Mouse (Mus musculus) heart, postnatal 0 days (tissue): ENCODE measurements at regions not wholly inside any gene's neighbourhood (a gene's known extent, or its start where the extent isn't known, plus 50 kb on each side); places are given as distances from the start of the nearest gene placed in this dataset.

ENCODE experiments used
- CTCF ChIP-seq: IDR thresholded peaks from 2 replicates; pipeline ENCODE4 v1.5.1; 2016; ENCODE audit warnings: antibody characterized with exemption, control low read depth, low read depth
- EP300 ChIP-seq: IDR thresholded peaks from 2 replicates; pipeline ENCODE4 v1.6.1; 2016; ENCODE audit warnings: antibody characterized with exemption, low read depth

- TF ChIP-seq EP300, result no peak
- no peak for TF ChIP-seq CTCF
Measured at GRCm38 (mm10) chr13:37181169-37181787, 131.2 kb upstream of the F13a1 start.
